Mouse (Mus musculus): ENCODE measurements at regions not wholly inside any gene's neighbourhood (a gene's known extent, or its start where the extent isn't known, plus 50 kb on each side); places are given as distances from the start of the nearest gene placed in this dataset.

- no peak for DNase-seq
Observed at GRCm38 (mm10) chr5:45127971-45128370, 322.1 kb downstream of the Qdpr start.

GRCm38 (mm10) chr5:45121751-45122280 is 322.3 kb upstream of the Ldb2 start:
- DNase-seq: no peak

- no peak for DNase-seq
Observed at GRCm38 (mm10) chr5:45119757-45120156, 320.3 kb upstream of the Ldb2 start.

- no peak for DNase-seq
Observed at GRCm38 (mm10) chr5:45111246-45111645, 311.8 kb upstream of the Ldb2 start.

GRCm38 (mm10) chr5:45110797-45111196 is 311.3 kb upstream of the Ldb2 start:
- no peak for DNase-seq

- DNase-seq: no peak
Observed at GRCm38 (mm10) chr5:45105236-45105816, 305.8 kb upstream of the Ldb2 start.

- DNase-seq: no peak
Observed at GRCm38 (mm10) chr5:45103763-45104428, 304.4 kb upstream of the Ldb2 start.

- DNase-seq: no peak
Observed at GRCm38 (mm10) chr5:45102661-45103060, 303.2 kb upstream of the Ldb2 start.

- no peak for DNase-seq
Observed at GRCm38 (mm10) chr5:45101777-45102176, 302.3 kb upstream of the Ldb2 start.

GRCm38 (mm10) chr5:45099082-45099481 is 299.6 kb upstream of the Ldb2 start:
- no peak for DNase-seq

- DNase-seq: no peak
Observed at GRCm38 (mm10) chr5:45097941-45098340, 298.5 kb upstream of the Ldb2 start.

GRCm38 (mm10) chr5:45084741-45085140 is 285.3 kb upstream of the Ldb2 start:
- DNase-seq: no peak

GRCm38 (mm10) chr5:45082601-45083000 is 283.1 kb upstream of the Ldb2 start:
- no peak for DNase-seq

GRCm38 (mm10) chr5:45076347-45076890 is 276.9 kb upstream of the Ldb2 start:
- no peak for DNase-seq

- DNase-seq: no peak
Observed at GRCm38 (mm10) chr5:45075195-45075594, 275.7 kb upstream of the Ldb2 start.

GRCm38 (mm10) chr5:45072529-45072928 is 273.0 kb upstream of the Ldb2 start:
- DNase-seq: no peak

- no peak for DNase-seq
Observed at GRCm38 (mm10) chr5:45065917-45066699, 266.6 kb upstream of the Ldb2 start.

- DNase-seq: no peak
Observed at GRCm38 (mm10) chr5:45062567-45062966, 263.1 kb upstream of the Ldb2 start.

- DNase-seq: no peak
Observed at GRCm38 (mm10) chr5:45055276-45055959, 255.9 kb upstream of the Ldb2 start.

- DNase-seq: no peak
Observed at GRCm38 (mm10) chr5:45049410-45049809, 249.9 kb upstream of the Ldb2 start.

GRCm38 (mm10) chr5:45042914-45043313 is 243.4 kb upstream of the Ldb2 start:
- no peak for DNase-seq

- no peak for DNase-seq
Observed at GRCm38 (mm10) chr5:45036430-45036829, 236.9 kb upstream of the Ldb2 start.

Data from adrenal gland, adult 2 months (tissue).